Mouse (Mus musculus) midbrain, embryonic 11.5 days (tissue): ENCODE data around the gene Scgb1a1. TPM values are rescaled to one million over a fixed set of nuclear protein-coding genes. Genes with fewer than 3 reads are reported as not detected.

Source experiments
- ATAC-seq: fragments of 200-750 bp; cut with Nextera tagmentation; 2 replicates; pipeline ENCODE4 v1.8.0; 2017; ENCODE audit warnings: moderate TSS enrichment, moderate library complexity; ENCODE audit not compliant: low FRiP score
- DNase-seq: peaks from one replicate; pipeline ENCODE4 v3.0.0; 2015; ENCODE audit warnings: low spot score; ENCODE audit errors: missing footprints
- H3K27ac ChIP-seq: fragments of 300-500 bp; sonication (generic); 2 replicates; pipeline ENCODE4 v1.5.1; 2014; ENCODE audit warnings: low read depth, low read length
- H3K27me3 ChIP-seq: fragments of 300-500 bp; sonication (generic); 2 replicates; pipeline ENCODE4 v1.6.1; 2014; ENCODE audit warnings: mild to moderate bottlenecking, low read length, moderate library complexity, mixed read lengths; ENCODE audit not compliant: control insufficient read depth, insufficient read depth
- H3K36me3 ChIP-seq: fragments of 300-500 bp; sonication (generic); 2 replicates; pipeline ENCODE4 v1.6.1; 2014; ENCODE audit warnings: mild to moderate bottlenecking, low read length, moderate library complexity, mixed read lengths; ENCODE audit not compliant: control insufficient read depth, insufficient read depth
- H3K4me1 ChIP-seq: fragments of 300-500 bp; sonication (generic); 2 replicates; pipeline ENCODE4 v1.6.1; 2014; ENCODE audit warnings: low read length; ENCODE audit not compliant: control insufficient read depth, insufficient read depth
- H3K4me2 ChIP-seq: fragments of 300-500 bp; sonication (generic); 2 replicates; pipeline ENCODE4 v1.6.1; 2014; ENCODE audit warnings: mild to moderate bottlenecking, moderate library complexity
- H3K4me3 ChIP-seq: fragments of 300-500 bp; sonication (generic); 2 replicates; pipeline ENCODE4 v1.5.1; 2014; ENCODE audit warnings: low read depth, low read length
- H3K9ac ChIP-seq: fragments of 300-500 bp; sonication (generic); 2 replicates; pipeline ENCODE4 v1.6.1; 2014; ENCODE audit warnings: low read length
- H3K9me3 ChIP-seq: fragments of 300-500 bp; sonication (generic); 2 replicates; pipeline ENCODE4 v1.6.1; 2016; ENCODE audit warnings: low read length; ENCODE audit not compliant: control insufficient read depth
- WGBS: fragments of 180-500 bp; shearing (Covaris S2); extraction: QIAGEN DNeasy Blood & Tissue Kit; methylation state at CpG from one replicate; pipeline ENCODE4 v1.1.7; 2014; 5-methylcytosine and 5-hydroxymethylcytosine counted together
- polyA plus RNA-seq: library from polyadenylated mRNA; unstranded; fragments of >200 nt; fragmentation: Nextera tagmentation; extraction: Ambion mirVana; gene quantifications from 2 replicates; pipeline ENCODE4 v1.2.1, GENCODE M21; 2014

Scgb1a1 gene
- polyA plus RNA-seq, 1 experiment from 2014 or later = not detected

- Histone ChIP-seq H3K9ac (no peak overlapping the region), H3K36me3 (no peaks in the 10 kb centered on the region)
- WGBS = 86% methylated on average over 3 of the region's 3 CpGs
These were observed 32.1 kb upstream of the Scgb1a1 start for GRCm38 (mm10) chr19:9119655-9120425.

GRCm38 (mm10) chr19:9117275-9117674 lies 29.5 kb upstream of the Scgb1a1 start:
- H3K9ac ChIP-seq = no peak overlapping the region
- no peaks in the 10 kb centered on the region for H3K27me3 ChIP-seq
- no peak for ATAC-seq
- H3K36me3 ChIP-seq = no peaks in the 10 kb centered on the region
- H3K9me3 ChIP-seq = no peaks in the 10 kb centered on the region
- no peaks in the 10 kb centered on the region for H3K4me1 ChIP-seq
- no peak overlapping the region for H3K4me3 ChIP-seq
- no peak overlapping the region for H3K27ac ChIP-seq
- H3K4me2 ChIP-seq = no peak overlapping the region
- no peak for DNase-seq
- WGBS = 90% methylated on average over 5 of the region's 5 CpGs

More at GRCm38 (mm10) chr19:9119655-9120425, 32.1 kb upstream of the Scgb1a1 start:
- Histone ChIP-seq H3K4me2 (no peak overlapping the region), H3K9me3 (no peaks in the 10 kb centered on the region), H3K4me3 (no peak overlapping the region), H3K27me3 (no peaks in the 10 kb centered on the region), H3K27ac (no peak overlapping the region), H3K4me1 (no peaks in the 10 kb centered on the region)
- DNase-seq (no peak), ATAC-seq (no peak)

- Histone ChIP-seq H3K27ac (no peak overlapping the region), H3K4me2 (no peak overlapping the region), H3K4me3 (no peak overlapping the region), H3K9ac (no peak overlapping the region), H3K36me3 (no peaks in the 10 kb centered on the region), H3K4me1 (no peaks in the 10 kb centered on the region), H3K9me3 (no peaks in the 10 kb centered on the region), H3K27me3 (no peaks in the 10 kb centered on the region)
- 87% methylated on average over 4 of the region's 4 CpGs for WGBS
- DNase-seq (no peak), ATAC-seq (no peak)
These were observed 28.5 kb upstream of the Scgb1a1 start for GRCm38 (mm10) chr19:9116268-9116667.

- no peaks in the 10 kb centered on the region for H3K27me3 ChIP-seq
- no peak overlapping the region for H3K4me2 ChIP-seq
- 72% methylated on average over 8 of the region's 8 CpGs for WGBS
- H3K36me3 ChIP-seq = no peaks in the 10 kb centered on the region
- no peaks in the 10 kb centered on the region for H3K4me1 ChIP-seq
- H3K9ac ChIP-seq = no peak overlapping the region
- ATAC-seq (no peak), DNase-seq (peak; percentile 65)
- H3K9me3 ChIP-seq = no peaks in the 10 kb centered on the region
- no peak overlapping the region for H3K4me3 ChIP-seq
- no peak overlapping the region for H3K27ac ChIP-seq
These were observed 24.3 kb upstream of the Scgb1a1 start for GRCm38 (mm10) chr19:9112043-9112442.

- no peaks in the 10 kb centered on the region for H3K9me3 ChIP-seq
- no peak overlapping the region for H3K9ac ChIP-seq
- WGBS = 61% methylated on average over 4 of the region's 4 CpGs
- ATAC-seq (peak; percentile 86), DNase-seq (peak; percentile 94)
- H3K27me3 ChIP-seq = no peaks in the 10 kb centered on the region
- H3K4me3 ChIP-seq = no peak overlapping the region
- H3K36me3 ChIP-seq = no peaks in the 10 kb centered on the region
- no peak overlapping the region for H3K4me2 ChIP-seq
- no peaks in the 10 kb centered on the region for H3K4me1 ChIP-seq
- no peak overlapping the region for H3K27ac ChIP-seq
These were observed 22.6 kb upstream of the Scgb1a1 start for GRCm38 (mm10) chr19:9110182-9110869.

- Histone ChIP-seq H3K36me3 (no peaks in the 10 kb centered on the region), H3K27me3 (no peaks in the 10 kb centered on the region), H3K27ac (no peak overlapping the region), H3K4me1 (no peaks in the 10 kb centered on the region), H3K4me3 (no peak overlapping the region), H3K9ac (no peak overlapping the region), H3K4me2 (no peak overlapping the region), H3K9me3 (no peaks in the 10 kb centered on the region)
- ATAC-seq (no peak), DNase-seq (no peak)
- WGBS = 77% methylated on average over 1 of the region's 1 CpGs
These were observed 20.8 kb upstream of the Scgb1a1 start for GRCm38 (mm10) chr19:9108536-9108935.

GRCm38 (mm10) chr19:9107379-9107755 lies 19.6 kb upstream of the Scgb1a1 start:
- Histone ChIP-seq H3K4me3 (no peak overlapping the region), H3K27me3 (no peaks in the 10 kb centered on the region), H3K4me1 (no peaks in the 10 kb centered on the region), H3K36me3 (no peaks in the 10 kb centered on the region), H3K4me2 (no peak overlapping the region), H3K9ac (no peak overlapping the region), H3K27ac (no peak overlapping the region), H3K9me3 (no peaks in the 10 kb centered on the region)
- no peak for DNase-seq
- ATAC-seq = no peak
- WGBS = 74% methylated on average over 1 of the region's 1 CpGs

GRCm38 (mm10) chr19:9106751-9107378 lies 19.1 kb upstream of the Scgb1a1 start:
- ATAC-seq (no peak), DNase-seq (no peak)
- Histone ChIP-seq H3K27ac (no peak overlapping the region), H3K27me3 (no peaks in the 10 kb centered on the region), H3K4me2 (no peak overlapping the region), H3K9ac (no peak overlapping the region), H3K9me3 (no peaks in the 10 kb centered on the region), H3K4me3 (no peak overlapping the region), H3K36me3 (no peaks in the 10 kb centered on the region), H3K4me1 (no peaks in the 10 kb centered on the region)
- WGBS = 62% methylated on average over 4 of the region's 4 CpGs

- ATAC-seq (no peak), DNase-seq (no peak)
- Histone ChIP-seq H3K9me3 (no peaks in the 10 kb centered on the region), H3K4me1 (no peaks in the 10 kb centered on the region), H3K9ac (no peak overlapping the region), H3K27me3 (no peaks in the 10 kb centered on the region), H3K36me3 (no peaks in the 10 kb centered on the region), H3K4me2 (no peak overlapping the region), H3K4me3 (no peak overlapping the region), H3K27ac (no peak overlapping the region)
- WGBS = 67% methylated on average over 5 of the region's 5 CpGs
These were observed 18.3 kb upstream of the Scgb1a1 start for GRCm38 (mm10) chr19:9106096-9106495.
